Mouse (Mus musculus): ENCODE results near the gene Pramel7.
"Not testable (repeated sequence)": the region's sequence is repeated elsewhere in the genome, so short reads cannot be mapped to it uniquely, and the experiment has no call there.

Pramel7 gene

DNA sequence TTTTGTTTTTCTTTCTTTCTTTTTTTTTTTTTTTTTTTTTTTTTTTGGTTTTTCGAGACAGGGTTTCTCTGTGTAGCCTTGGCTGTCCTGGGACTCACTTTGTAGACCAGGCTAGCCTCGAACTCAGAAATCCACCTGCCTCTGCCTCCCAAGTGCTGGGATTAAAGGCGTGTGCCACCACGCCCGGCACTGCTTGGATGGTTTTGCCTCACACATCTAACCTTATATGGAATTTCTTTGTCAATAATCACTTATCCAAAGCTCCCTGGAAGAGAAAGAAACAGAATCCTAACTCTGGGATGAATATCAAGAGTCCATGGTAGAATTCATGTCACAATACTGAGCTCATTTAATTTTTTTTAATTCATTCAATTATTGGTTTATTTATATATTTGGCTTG, at the start of gene Pramel7:
TSS of gene Pramel7 (minus strand) at position 101 of the 400 bp plus-strand sequence.
- DNase-seq = not testable (repeated sequence)

GRCm38 (mm10) chr2:87545442-87545841, 48.5 kb upstream of the Pramel7 start, which contains the start of gene Olfr1128:
TSS of gene Olfr1128 (minus strand) at chr2:87545542.
- no peak for DNase-seq

DNA sequence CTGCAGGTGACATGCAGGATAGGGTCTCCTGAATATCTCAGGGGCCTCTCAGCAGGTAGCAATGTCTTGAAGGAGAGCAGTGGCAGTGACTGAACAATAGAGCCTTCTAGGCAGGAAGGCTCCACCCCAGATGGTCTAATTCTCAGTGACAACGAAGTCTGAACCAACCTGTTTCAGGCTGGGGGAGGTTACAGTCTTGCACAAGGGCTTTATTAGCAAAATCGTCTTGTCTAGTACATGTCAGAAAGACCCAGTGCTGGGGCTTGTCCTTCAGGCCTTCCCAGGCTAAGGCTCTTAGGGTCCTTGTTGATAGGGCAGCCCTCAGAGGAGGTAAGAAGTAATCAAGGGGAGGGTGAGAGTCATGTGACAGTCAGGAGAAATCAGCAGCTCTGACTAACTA, 37.9 kb upstream of the Pramel7 start:
- DNase-seq = no peak

DNA sequence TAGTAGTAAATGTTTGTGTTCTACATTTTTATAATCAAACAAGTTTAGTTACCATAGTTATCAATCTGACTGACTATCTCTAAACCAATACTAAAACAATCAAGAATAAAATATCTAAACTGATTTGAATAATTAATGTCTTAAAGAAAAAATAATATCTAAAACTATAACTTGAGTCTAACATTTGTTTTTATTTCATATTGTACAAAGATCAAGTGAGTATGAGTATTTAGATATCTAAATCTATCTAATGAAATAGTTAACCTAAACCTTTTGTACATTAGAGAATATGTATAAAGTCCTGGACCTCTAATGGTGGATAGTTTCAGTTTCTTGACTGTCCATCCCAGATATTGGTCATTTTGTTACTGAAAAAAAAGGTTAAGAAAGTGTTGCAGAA, 34.6 kb upstream of the Pramel7 start, which contains the start of gene Olfr153:
TSS of gene Olfr153 (plus strand) at position 301 of the 400 bp plus-strand sequence.
- no peak for DNase-seq

DNA sequence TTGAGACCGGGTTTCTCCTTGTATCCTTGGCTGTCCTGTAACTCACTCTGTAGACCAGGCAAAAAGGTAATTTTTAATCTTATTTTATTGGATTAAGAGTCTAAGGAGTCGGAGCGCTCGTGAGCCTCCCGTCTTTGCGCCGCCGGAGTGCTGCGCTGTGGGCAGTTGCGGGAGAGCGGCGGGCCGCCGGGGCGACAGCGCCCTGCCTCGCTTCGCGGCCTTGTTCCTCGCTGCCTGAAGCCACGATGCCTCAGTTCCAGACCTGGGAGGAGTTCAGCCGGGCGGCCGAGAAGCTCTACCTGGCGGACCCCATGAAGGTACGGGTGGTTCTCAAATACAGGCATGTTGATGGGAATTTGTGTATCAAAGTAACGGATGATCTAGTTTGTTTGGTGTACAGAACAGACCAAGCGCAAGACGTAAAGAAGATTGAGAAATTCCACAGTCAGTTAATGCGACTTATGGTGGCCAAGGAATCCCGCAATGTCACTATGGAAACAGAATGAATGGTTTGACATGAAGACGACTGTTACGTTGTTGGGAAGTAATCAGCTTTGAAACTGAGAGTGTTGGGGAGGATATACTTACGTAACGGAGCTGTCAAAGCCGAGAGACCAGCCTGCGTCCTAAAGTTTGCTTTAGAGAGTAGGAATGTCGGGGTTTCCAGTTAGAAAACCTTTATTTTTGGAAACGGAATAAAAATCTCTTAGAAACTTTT, 29.2 kb upstream of the Pramel7 start:
- not testable (repeated sequence) for DNase-seq

DNA sequence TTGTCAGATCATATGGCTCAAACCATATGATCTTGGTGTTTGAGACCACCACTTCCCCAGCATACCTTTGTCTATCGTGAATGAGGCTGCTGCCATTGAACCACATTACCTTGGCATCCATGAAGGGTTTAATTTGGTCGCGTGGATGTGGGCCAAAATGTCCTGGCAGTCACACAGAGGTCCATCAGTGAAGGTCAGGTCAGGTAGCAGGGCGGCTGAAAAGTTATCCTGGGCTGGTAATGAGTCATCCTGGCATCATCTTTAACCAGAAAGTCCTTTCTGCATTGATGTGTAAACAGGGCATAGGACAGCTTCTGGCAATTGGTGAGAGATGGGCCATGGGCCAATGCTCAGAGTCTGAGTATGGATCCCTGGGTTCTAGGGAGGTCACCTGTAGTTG, 23.8 kb upstream of the Pramel7 start:
- peak; percentile 41 for DNase-seq

DNA sequence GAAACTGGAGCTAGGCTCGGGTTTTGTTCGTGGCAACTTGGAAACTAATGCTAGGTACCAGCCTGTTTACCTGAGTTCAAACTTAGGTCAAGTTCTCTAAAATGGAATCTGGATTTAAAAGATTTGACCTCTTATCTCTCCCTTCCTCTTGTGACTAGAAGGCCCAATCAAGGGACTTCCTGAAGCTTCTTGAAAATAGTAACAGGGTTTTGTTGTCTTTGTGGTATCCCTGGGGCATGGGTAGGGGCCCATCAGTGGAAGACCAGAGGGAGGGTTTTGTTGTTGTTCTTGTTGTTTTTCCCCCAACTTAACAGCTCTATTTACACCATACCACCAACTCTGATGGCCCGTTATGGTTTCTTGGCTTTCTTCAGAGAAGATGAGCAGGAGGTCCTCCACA, 19.7 kb upstream of the Pramel7 start:
- no peak for DNase-seq

DNA sequence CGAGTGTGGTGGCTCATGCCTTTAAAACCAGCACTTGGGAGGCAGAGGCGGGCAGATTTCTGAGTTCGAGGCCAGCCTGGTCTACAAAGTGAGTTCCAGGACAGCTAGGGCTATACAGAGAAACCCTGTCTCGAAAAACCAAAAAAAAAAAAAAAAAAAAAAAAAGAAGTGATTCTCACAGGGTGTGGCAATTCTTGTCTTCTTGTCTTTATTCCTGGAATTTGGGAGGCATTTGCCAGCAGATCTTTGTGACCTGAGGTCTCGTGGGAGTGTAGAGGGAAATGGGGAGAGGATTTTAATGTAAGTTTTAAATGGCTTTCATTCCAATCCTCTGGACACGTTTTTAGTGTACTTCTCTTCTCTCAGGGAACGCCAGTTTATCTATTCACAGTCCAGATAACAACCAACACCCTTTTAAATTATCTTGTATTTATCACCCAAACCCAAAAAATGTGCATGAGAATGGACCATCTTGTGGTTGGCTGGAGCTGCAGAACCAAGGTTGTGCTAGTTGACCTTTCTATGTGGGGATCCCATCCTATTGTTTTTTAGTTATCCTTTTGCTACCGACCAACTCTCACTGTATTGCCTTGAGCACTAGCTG, 18.7 kb upstream of the Pramel7 start:
- DNase-seq = no peak

- no peak for DNase-seq
Measured at GRCm38 (mm10) chr2:87515046-87515445, 18.2 kb upstream of the Pramel7 start.

DNA sequence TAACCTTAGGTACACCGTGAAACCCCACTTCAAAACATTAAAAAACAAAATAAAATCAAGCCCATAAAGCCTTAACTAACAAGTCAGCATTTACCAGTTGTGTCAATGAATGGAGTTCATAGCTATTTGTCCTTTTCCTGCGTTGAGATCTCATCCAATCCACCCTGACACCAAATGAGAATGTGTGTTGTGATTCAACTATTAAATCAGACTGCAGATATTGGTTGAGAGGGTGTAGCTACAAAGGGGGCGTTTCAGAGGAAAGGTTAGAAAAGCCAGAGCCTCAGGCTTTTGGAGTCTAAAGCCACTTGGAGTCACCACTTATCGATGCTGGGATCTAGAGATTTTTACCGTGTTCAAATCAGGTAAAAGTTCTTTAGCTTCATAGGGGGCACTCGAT, 9.4 kb upstream of the Pramel7 start, which contains the start of gene Pramel6:
TSS of gene Pramel6 (plus strand) at position 301 of the 400 bp plus-strand sequence.
- DNase-seq = no peak

- DNase-seq = no peak
Measured at GRCm38 (mm10) chr2:87482276-87482675, 14.6 kb downstream of the Pramel7 start.

DNA sequence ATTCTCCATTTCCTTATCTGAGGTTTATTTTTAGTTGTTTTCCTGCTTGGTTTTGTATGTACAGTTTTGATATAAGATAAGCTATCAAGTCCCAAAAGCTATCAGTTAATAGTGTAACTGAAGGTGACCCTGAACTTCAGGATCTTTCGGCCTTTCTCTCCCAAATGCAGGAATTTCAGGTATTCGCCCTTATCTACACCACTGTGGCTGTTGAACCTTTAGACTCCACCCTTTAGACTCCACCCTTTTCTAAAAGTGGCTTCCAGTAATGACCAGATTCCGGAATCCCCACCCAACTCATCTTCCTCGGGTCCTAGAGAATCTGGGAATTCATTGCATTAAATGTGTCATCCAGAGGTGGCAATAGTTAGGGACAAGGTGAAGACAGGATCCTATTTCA, 15.7 kb downstream of the Pramel7 start:
- no peak for DNase-seq

DNA sequence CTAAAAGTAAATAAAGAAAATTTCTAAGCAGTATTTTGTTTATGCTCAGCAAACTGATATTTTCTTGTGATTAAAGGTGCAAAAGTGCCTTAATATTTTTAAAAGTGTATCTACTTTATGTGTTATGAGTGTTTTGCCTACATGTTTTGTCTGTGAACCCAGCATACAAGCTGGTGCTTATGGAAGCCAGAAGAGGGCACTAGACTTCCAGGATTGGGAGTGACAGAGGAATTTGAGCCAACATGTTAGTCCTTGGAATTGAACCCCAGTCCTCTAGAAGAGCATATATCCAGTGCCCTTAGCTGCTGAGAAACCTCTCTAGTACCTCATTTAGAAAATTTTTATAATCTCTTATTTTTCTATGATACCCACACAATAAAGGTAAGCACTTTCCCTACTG, 16.7 kb downstream of the Pramel7 start:
- peak; percentile 5 for DNase-seq

DNA sequence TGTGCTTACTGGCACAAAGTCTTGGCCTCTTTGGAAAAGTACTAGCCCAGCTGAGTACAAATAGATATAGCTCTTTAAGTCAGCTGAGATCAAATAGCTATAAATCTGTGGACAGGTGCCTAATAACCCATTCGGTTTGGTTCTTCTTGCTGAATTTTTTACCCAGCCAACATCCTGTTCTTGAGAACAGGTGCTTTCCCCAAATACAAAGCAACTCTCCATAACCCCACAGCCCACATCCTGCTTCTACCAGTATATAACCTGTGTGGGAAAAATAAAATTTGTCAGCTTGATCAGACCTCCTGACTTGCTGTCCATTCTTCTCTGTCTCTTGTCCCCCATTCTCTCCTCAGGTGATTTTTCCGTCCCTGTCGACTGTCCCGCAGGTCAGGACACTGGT, 35.1 kb downstream of the Pramel7 start:
- DNase-seq = no peak

- no peak for DNase-seq
Measured at GRCm38 (mm10) chr2:87453662-87454061, 43.2 kb downstream of the Pramel7 start, which contains the start of gene Olfr1126. TSS of gene Olfr1126 (plus strand) at chr2:87453962.

Measured in kidney, adult 9 months (tissue).